Mouse (Mus musculus) heart, adult 9 months (tissue): Measurements from ENCODE around the gene Cks1b.
A peak's percentile ranks its signal among the peaks of the same experiment; 100 is the strongest.

Experiments
- DNase-seq, 2 experiments: peaks; one replicate each; pipeline ENCODE4 v3.0.0; 2022; ENCODE audit warnings: low spot score in 2 of 2

Cks1b gene

DNA sequence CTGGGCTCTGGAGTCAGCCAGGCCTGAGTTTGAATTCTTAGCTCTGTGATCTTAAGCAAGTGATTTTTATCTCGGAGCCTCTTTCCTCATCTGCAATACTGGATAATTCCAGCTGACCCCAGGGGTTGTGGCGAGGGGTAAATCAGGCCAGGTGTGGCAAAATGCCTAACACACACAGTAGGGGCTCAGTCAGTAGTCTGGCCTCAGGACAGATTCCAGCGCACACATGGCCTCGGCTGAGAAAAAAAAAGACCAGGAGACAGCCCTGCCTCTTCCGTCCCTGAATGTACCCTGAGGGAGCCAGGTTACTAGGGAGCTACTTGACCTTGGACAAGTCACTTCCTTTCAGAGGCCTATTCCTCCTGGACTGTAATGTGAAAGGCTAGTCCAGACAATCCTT lies 35.2 kb downstream of the Cks1b start:
- DNase-seq, result no peak

DNA sequence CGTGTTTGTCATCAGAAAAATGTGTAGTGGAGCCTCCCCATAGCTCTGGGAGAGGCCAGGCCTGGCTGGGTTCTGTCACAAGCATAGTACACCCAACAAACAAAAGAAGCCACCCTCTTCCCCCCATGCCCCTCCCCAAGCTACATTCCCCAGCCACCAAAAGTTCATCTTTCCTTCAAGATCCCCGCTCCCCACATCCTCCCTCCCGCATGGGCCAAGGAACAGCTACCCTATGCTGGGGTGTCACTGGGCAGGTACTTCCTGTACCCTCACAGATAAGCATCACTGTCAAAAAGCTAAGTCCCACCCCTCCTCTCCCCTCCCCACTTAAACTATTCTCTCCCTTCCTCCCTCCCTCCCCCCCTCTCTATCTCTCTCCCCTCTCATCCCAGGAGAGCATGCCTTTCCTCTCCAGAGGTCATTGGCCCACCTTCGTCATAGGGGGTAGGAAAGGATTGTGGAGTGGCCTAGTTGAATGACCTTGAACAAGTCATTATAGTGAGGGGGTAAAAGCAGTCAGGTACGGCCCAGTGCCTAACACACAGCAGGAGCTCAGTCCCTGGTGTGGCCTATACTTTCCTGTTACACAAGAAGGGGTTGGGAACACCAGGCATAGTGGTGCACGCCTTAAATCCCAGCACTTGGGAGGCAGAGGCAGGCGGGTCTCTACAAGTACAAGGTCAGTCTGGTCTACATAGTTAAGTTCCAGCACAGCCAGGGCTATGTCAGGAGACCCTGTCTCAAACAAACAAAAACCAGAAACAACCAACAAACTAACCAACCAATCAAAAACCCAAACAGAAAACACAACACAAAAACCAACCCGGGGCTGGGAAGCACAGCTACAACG lies 35.9 kb downstream of the Cks1b start:
- DNase-seq, result no peak

DNA sequence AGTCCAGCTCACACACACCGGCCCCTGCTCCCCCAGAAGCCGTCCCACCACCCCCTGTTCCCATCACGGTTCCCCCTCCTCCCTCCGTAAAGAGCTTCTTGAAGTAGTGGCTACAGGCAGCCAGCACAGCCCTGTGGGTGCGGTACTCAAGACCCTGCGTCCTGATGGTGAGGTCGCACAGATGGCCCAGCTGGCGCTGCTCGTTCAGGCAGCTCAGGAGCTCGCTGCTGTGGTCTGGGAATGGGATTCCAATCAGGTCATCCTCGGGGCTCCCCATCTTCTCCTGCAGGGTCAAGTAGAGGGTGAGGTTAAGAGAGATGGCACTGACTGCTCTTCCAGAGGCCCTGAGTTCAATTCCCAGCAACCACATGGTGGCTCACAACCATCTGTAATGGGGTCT lies 37.0 kb downstream of the Cks1b start:
- no peak for DNase-seq

DNA sequence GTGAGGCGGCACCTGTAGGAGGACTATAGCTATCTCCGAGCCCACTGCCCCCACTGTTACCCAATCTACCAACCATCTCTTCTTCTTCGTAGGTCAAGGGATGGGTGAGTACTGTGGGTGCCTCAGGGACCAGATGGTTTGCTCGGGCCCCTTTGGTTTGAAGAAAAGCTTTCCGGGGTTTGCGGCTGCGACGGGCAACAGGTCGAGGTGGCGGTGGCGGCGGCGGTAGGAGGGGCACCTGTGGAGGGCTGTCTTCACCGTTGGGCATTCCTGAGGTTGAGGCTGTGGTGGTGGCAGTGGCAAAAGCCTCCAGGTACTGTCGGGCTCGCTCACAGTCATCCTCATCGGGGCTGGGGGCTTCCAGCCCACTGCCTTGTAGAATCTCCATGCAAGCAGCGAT lies 37.5 kb downstream of the Cks1b start:
- no peak for DNase-seq

DNA sequence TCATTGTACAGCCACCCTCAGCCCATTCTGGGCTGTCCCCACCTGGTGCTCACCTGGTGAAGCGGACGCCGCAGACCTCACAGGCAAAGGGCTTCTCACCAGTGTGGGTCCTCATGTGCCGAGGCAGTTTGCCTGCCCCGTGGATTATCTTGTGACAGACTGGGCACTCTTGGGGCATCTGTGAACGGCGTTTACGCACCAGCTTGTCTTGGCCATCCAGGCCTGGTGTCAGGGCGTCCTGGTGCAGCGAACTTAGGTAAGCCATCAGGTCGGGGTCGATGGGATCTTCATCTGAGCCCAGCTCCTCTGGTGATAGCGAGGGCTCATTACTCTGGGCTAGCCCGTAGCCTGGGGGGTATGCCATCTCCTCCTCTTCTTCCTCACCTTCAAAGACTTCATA lies 37.9 kb downstream of the Cks1b start:
- DNase-seq, result no peak

DNA sequence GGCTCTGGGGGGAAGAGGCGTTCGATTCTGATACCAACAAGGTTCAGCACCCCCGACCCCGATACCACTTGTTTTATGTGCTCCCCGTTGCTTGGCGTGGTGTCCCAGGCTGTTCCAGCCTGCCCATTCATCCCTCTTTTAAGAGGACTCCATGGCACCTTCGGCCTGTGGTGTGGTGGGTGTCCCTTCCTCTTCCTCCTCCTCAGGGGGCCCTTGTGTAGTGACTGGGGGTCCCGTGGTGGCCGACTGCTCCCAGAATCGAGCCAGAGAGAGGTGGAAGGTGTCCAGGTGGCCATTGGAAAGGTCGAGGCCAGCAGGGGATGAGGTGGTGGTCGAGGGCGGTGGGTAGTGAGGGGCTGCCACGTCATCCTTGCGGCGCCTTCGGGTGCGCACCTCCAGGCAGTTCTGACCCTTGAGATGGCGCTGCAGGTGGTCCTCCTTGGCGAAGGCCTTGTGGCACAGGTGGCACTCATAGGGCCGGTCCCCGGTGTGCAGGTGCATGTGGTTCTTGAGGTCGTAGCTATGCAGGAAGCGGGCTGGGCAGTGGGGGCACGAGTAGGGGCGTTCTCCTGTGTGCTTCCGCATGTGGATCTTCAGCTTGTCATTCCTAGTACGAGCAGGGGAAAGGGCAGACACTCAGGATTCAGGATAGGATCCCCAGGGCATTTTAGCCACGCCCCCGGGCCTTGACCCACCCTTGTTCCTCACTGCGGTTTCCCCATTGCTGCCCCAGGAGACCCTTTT lies 38.6 kb downstream of the Cks1b start:
- no peak for DNase-seq

DNA sequence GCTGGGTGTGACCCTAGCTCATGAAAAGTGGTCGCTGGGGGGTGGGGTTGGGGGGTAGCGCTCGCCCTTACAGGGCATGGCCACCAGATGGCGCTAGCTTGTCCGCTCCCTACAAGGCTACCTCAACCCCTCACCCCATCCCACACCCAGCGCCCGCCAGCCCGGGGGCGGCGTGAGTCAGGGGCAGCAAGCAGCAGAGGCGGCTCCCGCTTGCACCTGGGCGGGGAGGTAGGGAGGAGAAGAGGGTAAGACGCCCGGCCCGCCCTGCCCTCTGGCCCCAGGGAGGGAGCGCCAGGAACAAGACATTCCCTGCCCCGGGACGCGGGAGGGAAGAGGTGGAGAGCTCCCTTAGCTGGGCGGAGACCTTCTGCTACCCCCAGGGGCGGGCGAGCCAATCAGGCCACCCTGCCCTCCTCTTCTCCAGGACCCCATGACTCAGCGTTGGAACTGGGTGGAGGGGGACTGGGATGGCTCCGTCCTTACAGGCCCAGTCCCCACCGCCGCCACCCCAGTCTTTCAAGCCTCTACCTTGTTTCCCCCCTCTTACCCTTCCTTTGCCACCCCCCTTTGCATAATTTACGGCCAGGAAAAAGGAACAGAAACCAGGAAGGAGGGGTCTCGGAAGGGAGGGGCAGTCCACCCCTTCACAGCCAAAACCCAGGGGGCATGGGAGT lies 39.7 kb downstream of the Cks1b start:
- DNase-seq, result peak; percentile 72 to 81

DNA sequence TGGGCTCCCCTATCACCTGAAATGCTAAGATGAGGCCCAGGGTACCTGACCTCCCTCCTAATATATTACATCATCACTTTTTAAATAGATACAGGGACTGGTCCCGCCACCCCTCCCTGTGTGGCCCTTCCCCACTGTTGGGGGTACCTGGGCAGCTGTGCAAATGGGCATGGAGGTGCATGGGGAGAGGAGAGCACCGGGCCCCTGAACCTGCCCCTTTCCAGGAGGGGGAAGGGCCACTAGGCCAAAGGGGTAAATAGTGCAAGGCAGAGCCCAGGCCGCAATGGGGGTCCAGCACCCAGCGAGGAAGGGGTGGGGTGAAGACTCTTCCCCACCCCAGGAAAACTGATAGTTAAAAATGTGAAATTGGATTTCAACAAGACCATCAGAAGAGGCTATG lies 40.4 kb downstream of the Cks1b start:
- no peak for DNase-seq

DNA sequence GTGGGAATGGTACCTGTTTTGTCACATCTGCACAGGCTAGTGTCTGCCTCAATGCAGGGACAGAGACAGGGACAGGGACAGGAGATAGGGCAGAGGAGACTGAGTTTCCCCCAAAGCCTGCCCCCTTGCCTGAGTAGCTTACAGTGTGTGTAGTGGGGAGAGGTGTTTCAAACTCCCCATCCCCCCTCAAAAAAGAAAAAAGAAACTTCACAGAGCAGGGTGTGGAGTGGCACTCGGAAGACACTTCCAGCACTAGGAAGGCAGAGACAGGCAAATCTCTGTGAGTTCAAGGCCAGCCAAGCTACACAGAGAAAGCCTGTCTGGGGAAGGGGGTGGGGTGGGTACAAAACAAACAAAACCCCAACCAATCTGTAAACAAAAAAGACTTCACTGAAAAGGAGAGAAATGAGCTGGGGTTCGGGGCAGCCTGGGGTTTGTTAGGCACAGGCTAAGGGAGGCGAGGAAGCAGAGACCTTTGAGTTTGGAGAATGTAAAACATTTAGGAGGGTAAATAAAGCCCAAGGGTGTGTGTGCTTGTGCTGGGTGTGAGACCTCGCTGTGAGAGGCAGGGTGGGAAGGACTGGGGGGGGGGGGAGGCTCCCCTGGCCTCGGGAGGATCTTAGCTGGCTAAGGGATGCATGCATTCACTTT lies 44.5 kb downstream of the Cks1b start:
- no peak for DNase-seq

DNA sequence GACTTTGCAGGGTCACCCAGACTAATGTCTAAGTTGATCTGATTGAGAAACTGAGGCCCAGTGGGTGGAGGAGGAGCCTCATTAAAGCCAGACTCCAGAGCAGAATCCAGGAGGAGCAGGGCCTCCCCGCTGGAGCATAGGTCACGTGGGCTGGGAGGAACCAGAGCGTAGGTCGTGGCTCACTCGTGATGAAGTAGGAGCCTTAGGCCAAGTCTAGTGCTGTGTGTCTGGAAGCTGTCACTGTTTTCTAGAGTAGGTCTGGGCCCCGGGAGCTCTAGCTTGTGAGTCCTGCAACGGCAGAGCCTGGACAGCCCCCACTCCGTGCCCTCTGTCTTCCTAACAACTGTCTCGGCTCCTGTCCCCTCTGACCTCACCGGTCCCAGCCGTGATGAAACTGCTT lies 50.8 kb downstream of the Cks1b start:
- DNase-seq, result no peak

DNA sequence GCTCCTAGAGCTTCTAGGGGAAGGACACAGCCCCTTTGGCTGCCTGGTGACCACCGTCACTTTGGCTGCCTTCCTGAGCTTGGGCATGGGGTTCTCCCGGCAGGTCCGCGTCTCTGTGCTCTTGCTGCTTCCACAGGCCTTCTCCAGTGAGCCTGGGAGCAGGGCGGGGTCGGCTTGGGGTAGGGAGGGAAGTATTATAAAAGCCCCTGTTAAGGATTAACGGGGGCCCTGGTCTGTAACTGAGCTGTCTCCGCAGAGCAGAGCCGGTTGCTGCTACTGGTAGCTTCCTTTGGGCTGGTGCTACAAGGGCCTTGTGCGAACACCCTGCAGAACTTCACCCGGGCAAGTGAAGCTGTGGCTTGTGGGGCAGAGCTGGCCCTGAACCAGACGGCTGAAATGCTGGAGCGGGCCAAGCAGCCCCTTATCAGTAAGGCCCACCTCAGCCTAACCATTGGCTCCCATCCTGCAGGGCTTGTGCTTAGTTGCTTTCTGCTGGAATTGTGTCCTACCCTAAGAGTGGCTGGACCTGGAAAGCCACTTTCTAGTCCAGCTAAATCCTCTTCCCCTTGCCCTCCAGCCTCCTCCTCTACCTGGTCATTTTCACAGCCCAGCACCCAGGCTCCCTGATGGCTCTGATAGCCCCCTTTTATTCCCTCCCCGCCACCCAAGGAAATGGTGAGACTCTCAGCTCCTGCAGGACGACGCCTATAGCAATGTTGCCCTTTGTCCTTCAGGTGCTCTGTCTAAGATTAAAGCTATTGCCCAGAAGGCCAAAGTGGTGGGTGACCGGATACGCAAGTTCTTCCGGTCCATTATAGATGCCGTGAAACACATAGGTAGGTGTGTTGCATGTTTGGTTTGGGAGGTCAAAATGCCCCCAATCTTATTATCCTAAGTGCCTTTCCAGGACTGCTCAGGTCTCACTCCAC lies 52.4 kb downstream of the Cks1b start:
- no peak for DNase-seq
